Mouse (Mus musculus) CH12.LX (cell line): ENCODE measurements at regions not wholly inside any gene's neighbourhood (a gene's known extent, or its start where the extent isn't known, plus 50 kb on each side); places are given as distances from the start of the nearest gene placed in this dataset.

ENCODE experiments used
- DNase-seq: peaks from one replicate; pipeline ENCODE4 v3.0.0-alpha.2; 2013; ENCODE audit errors: extremely low read depth
- H3K27ac ChIP-seq: 2 replicates; pipeline ENCODE4 v1.5.1; 2012; ENCODE audit warnings: low read depth, mild to moderate bottlenecking, control low read depth, moderate library complexity; ENCODE audit not compliant: insufficient read depth
- H3K27me3 ChIP-seq: replicated peaks from 2 replicates; pipeline ENCODE3; 2012; ENCODE audit warnings: inconsistent platforms
- H3K36me3 ChIP-seq, 2 experiments: replicated peaks in 1 of 2; 2 replicates each; pipeline versions ENCODE3 to v1.6.1; 2012; ENCODE audit warnings: inconsistent platforms in 1 of 2, low read length in 1 of 2, mild to moderate bottlenecking in 1 of 2, mixed read lengths in 1 of 2, moderate library complexity in 1 of 2; ENCODE audit not compliant: control insufficient read depth in 1 of 2, insufficient read depth in 1 of 2
- H3K4me1 ChIP-seq, 2 experiments: 2 replicates each; pipeline ENCODE4 v1.6.1; 2012; ENCODE audit warnings: inconsistent platforms in 1 of 2, moderate library complexity in 1 of 2; ENCODE audit not compliant: insufficient read depth in 2 of 2, control insufficient read depth in 1 of 2
- H3K4me2 ChIP-seq: 2 replicates; pipeline ENCODE4 v1.6.1; 2012; ENCODE audit warnings: low read depth, mild to moderate bottlenecking, control low read depth; ENCODE audit not compliant: poor library complexity, insufficient read depth, severe bottlenecking
- H3K4me3 ChIP-seq, 3 experiments: fragments of 150-350 bp in 1 of 3; sonication (generic) in 1 of 3; replicated peaks in 1 of 3; 2 replicates each; pipeline versions ENCODE3 to v1.5.1; 2011 to 2012; ENCODE audit warnings: low read depth in 2 of 3, low read length in 2 of 3, mild to moderate bottlenecking in 2 of 3, moderate library complexity in 2 of 3, control low read depth in 1 of 3, improper control_type of control experiment in 1 of 3, inconsistent platforms in 1 of 3, mixed read lengths in 1 of 3; ENCODE audit not compliant: poor library complexity in 1 of 3
- H3K79me2 ChIP-seq: replicated peaks from 2 replicates; pipeline ENCODE4 v1.6.1; 2012; ENCODE audit warnings: mild to moderate bottlenecking, moderate library complexity; ENCODE audit not compliant: control insufficient read depth, poor library complexity, insufficient read depth, severe bottlenecking; ENCODE audit errors: extremely low read depth
- H3K9ac ChIP-seq: 2 replicates; pipeline ENCODE4 v1.6.1; 2012; ENCODE audit warnings: low read depth, mild to moderate bottlenecking, control low read depth, moderate library complexity; ENCODE audit not compliant: insufficient read depth
- H3K9me3 ChIP-seq: replicated peaks from 2 replicates; pipeline ENCODE3; 2012; ENCODE audit warnings: low read length, inconsistent platforms, mixed read lengths
- BHLHE40 ChIP-seq: IDR thresholded peaks from 2 replicates; pipeline ENCODE4 v1.6.1; 2011; ENCODE audit warnings: mild to moderate bottlenecking, low read depth, low read length, improper control_type of control experiment
- CHD1 ChIP-seq: IDR thresholded peaks from 2 replicates; pipeline ENCODE4 v1.6.1; 2012; ENCODE audit warnings: low read depth, low read length, improper control_type of control experiment, inconsistent platforms
- CHD2 ChIP-seq: IDR thresholded peaks from 2 replicates; pipeline ENCODE4 v1.6.1; 2011; ENCODE audit warnings: low read length, improper control_type of control experiment
- E2F4 ChIP-seq: IDR thresholded peaks from 2 replicates; pipeline ENCODE4 v1.6.1; 2011; ENCODE audit warnings: low read depth, low read length, improper control_type of control experiment; ENCODE audit not compliant: insufficient replicate concordance
- EP300 ChIP-seq: IDR thresholded peaks from 2 replicates; pipeline ENCODE4 v1.6.1; 2011; ENCODE audit warnings: low read length, improper control_type of control experiment
- HCFC1 ChIP-seq: IDR thresholded peaks from 2 replicates; pipeline ENCODE4 v1.6.1; 2012; ENCODE audit warnings: low read depth, mild to moderate bottlenecking, inconsistent platforms, low read length, improper control_type of control experiment
- IRF4 ChIP-seq: IDR thresholded peaks from 2 replicates; pipeline ENCODE4 v1.6.1; 2014; ENCODE audit warnings: low read depth, mild to moderate bottlenecking, inconsistent platforms, low read length, improper control_type of control experiment
- MAFK ChIP-seq: IDR thresholded peaks from 2 replicates; pipeline ENCODE4 v1.6.1; 2011; ENCODE audit warnings: low read length, improper control_type of control experiment; ENCODE audit not compliant: insufficient replicate concordance
- MEF2A ChIP-seq: IDR thresholded peaks from 2 replicates; pipeline ENCODE4 v1.6.1; 2014; ENCODE audit warnings: low read depth, mild to moderate bottlenecking, inconsistent platforms, low read length, improper control_type of control experiment, borderline replicate concordance
- MYC ChIP-seq: IDR thresholded peaks from 2 replicates; pipeline ENCODE4 v1.6.1; 2011; ENCODE audit warnings: low read depth, mild to moderate bottlenecking, improper control_type of control experiment, low read length
- NRF1 ChIP-seq: IDR thresholded peaks from 2 replicates; pipeline ENCODE4 v1.6.1; 2014; ENCODE audit warnings: low read depth, mild to moderate bottlenecking, inconsistent platforms, low read length, improper control_type of control experiment, moderate library complexity
- PAX5 ChIP-seq: IDR thresholded peaks from 2 replicates; pipeline ENCODE4 v1.6.1; 2012; ENCODE audit warnings: low read length, inconsistent platforms, mixed read lengths
- POLR2A ChIP-seq: IDR thresholded peaks from 2 replicates; pipeline ENCODE4 v1.6.1; 2011; ENCODE audit warnings: low read depth, mild to moderate bottlenecking, improper control_type of control experiment, low read length
- POLR2AphosphoS2 ChIP-seq: IDR thresholded peaks from 2 replicates; pipeline ENCODE4 v1.6.1; 2011; ENCODE audit warnings: low read depth, low read length, improper control_type of control experiment
- RAD21 ChIP-seq: IDR thresholded peaks from 2 replicates; pipeline ENCODE4 v1.6.1; 2011; ENCODE audit warnings: low read depth, mild to moderate bottlenecking, low read length, improper control_type of control experiment, moderate library complexity
- TBP ChIP-seq: conservative IDR thresholded peaks from 2 replicates; pipeline ENCODE4 v1.6.1; 2011; ENCODE audit warnings: low read depth, low read length, improper control_type of control experiment
- UBTF ChIP-seq: IDR thresholded peaks from 2 replicates; pipeline ENCODE4 v1.6.1; 2012; ENCODE audit warnings: low read depth, mild to moderate bottlenecking, inconsistent platforms, low read length, improper control_type of control experiment, moderate library complexity
- USF1 ChIP-seq: IDR thresholded peaks from 2 replicates; pipeline ENCODE4 v1.6.1; 2014; ENCODE audit warnings: low read depth, mild to moderate bottlenecking, inconsistent platforms, low read length, improper control_type of control experiment
- ZC3H11A ChIP-seq: IDR thresholded peaks from 2 replicates; pipeline ENCODE4 v1.6.1; 2012; ENCODE audit warnings: low read depth, mild to moderate bottlenecking, inconsistent platforms, low read length, improper control_type of control experiment
- dilution Hi-C: fragments of 300-500 bp; cut with MboI; formaldehyde crosslinking; loops from 2 replicates; pipeline ENCODE4 v1.14.3; 2020; ENCODE audit warnings: low sequenced_read_pairs; ENCODE audit not compliant: extremely low pct_unique_long_range_greater_than_20kb, extremely low pct_ligation_motif_present
- in situ Hi-C: fragments of 300-500 bp; cut with MboI; formaldehyde crosslinking; loops from 3 replicates; pipeline ENCODE4 v1.14.3; 2019; ENCODE audit warnings: low sequenced_read_pairs, low pct_ligation_motif_present, low pct_unique_long_range_greater_than_20kb, mixed read lengths

DNA sequence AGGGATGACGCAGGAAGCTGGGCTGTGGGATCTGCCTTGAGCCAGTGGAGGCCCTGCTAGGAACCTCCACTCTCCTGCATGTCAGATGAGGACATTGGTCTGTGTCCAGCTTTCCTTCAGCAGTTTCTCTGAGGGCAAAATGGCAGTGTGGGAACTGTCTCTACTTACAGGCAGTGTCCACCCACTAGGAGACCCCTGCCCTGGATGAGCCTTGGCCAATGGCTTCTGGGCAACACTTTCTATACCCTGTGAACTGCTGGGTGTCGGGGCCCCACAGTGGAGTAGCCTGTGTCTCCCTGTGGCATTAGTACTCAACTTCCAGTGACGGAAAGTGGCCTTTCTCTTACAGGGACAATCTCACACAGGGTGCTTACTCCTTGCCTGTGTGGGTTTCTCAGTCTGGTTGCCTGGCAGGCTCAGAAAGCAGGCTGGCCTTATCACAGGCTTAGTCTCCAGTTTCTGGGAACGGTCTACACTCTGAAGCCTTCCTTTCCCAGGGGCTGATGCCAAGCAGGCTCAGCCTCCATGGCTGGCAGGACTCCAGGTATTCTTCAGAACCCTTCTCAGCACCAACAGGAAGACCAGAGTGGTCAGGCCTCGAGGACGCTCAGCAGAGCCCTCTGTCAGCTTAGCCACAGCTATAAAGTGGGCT is 378.8 kb downstream of the Rps24 start:
- dilution Hi-C loops: no loop called here
- TF ChIP-seq HCFC1 (no peak), USF1 (no peak), IRF4 (no peak), TBP (no peak), E2F4 (no peak), POLR2AphosphoS2 (no peak), MYC (no peak), UBTF (no peak), CHD1 (no peak), RAD21 (no peak), MEF2A (no peak), CHD2 (no peak), PAX5 (no peak), NRF1 (no peak), ZC3H11A (no peak)

DNA sequence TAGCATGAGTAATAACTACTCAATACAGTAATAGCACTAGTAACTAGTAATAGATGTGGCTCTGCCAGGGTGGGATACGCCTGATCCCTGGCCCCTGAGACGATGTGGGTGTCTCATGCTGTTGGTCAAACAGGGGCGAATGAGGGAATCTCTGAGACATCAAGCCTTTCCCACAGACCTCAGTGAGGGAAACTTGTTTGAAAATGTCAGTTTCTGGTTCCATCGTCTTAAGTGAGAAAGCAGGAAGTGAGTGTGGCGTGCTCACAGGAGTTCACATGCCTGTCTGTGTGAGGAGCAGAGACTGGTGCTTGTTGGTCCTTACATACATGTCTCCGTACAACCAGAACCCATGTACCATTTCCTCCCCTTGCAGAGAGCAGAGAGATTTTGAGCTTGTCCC is 380.9 kb downstream of the Rps24 start:
- in situ Hi-C loops: no loop called here
- no peaks in the 10 kb centered on the region for H3K36me3 ChIP-seq
- no peaks in the 10 kb centered on the region for H3K9me3 ChIP-seq
- H3K4me2 ChIP-seq: no peak overlapping the region
- TF ChIP-seq MAFK: no peak
- no peak for TF ChIP-seq BHLHE40
- no peak for TF ChIP-seq POLR2AphosphoS2
- no peak for TF ChIP-seq MEF2A
- no peak for TF ChIP-seq ZC3H11A
- TF ChIP-seq PAX5: no peak
- TF ChIP-seq EP300: no peak
- TF ChIP-seq RAD21: no peak
- no peak for TF ChIP-seq POLR2A
- H3K79me2 ChIP-seq: no peaks in the 10 kb centered on the region
- H3K9ac ChIP-seq: no peak overlapping the region
- DNase-seq: no peak
- no peak overlapping the region for H3K4me3 ChIP-seq
- H3K27ac ChIP-seq: no peak overlapping the region
- peaks cover 1% of the 10 kb centered on the region for H3K27me3 ChIP-seq
- dilution Hi-C loops: no loop called here
- no peaks in the 10 kb centered on the region for H3K4me1 ChIP-seq

More for the DNA sequence above, 378.8 kb downstream of the Rps24 start:
- no peak for DNase-seq
- Histone ChIP-seq H3K36me3 (no peaks in the 10 kb centered on the region), H3K4me2 (no peak overlapping the region), H3K79me2 (no peaks in the 10 kb centered on the region), H3K4me3 (no peak overlapping the region), H3K27ac (no peak overlapping the region), H3K4me1 (no peaks in the 10 kb centered on the region), H3K9me3 (no peaks in the 10 kb centered on the region), H3K9ac (no peak overlapping the region), H3K27me3 (peaks cover 1% of the 10 kb centered on the region)
- in situ Hi-C loops: no loop called here
